Mouse (Mus musculus): ENCODE measurements around the gene Nfe2l3. TPM values are rescaled to one million over a fixed set of nuclear protein-coding genes. Genes with fewer than 3 reads are reported as not detected.
A peak's percentile ranks its signal among the peaks of the same experiment; 100 is the strongest.

The Nfe2l3 gene
- polyA plus RNA-seq, 1 experiment from 2014 or later = 1.3 TPM

DNA sequence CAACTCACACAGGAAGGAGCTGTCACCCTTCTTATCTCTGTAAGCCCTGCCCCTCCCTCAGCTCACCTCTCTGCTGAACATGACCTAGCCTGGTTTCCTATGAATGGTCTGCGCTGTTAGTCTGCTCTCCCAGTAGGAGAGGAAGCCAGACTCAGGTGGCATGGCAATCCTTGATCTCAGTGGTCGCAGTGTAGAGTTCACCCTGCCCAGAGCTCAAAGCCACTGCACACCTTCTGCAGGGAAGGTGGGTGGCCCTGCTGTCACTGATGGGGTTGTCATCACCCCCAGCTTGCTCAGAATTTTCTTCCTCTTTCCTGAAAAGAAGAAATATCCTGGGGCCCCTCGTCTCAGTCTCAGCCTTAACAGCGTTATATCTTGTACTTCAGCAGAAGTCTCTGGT, 28.0 kb upstream of the Nfe2l3 start:
- Histone ChIP-seq H3K9me3 (replicated peaks) (no peaks in the 10 kb centered on the region), H3K27me3 (ENCODE audit: low read depth, poor library complexity, severe bottlenecking) (no peaks in the 10 kb centered on the region), H3K36me3 (no peaks in the 10 kb centered on the region), H3K27ac (replicated peaks) (no peak overlapping the region), H3K4me1 (peaks cover under 1% of the 10 kb centered on the region), H3K4me3 (no peak overlapping the region)
- no peak for DNase-seq (ENCODE audit: low spot score)
- 82% methylated on average over 4 of the region's 4 CpGs for WGBS

DNA sequence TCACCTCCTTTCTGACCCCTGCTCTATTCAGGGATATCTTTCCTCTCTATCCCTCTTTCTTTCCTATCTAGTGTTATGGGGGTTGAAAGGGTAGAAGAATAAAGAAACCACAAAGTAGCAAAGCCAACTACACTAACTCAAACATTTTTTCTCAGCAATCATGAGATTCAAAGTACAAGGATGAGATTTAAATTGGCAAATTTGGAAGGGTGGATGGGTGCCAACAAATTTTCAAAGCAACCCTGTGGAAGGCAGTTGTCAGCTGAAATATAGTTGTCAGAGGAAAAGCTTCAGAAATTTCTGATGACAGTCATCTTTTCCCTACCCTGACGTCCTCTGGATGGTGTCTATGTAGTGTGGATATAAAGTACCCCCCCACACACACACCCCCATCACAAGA, 16.0 kb upstream of the Nfe2l3 start:
- H3K4me3 ChIP-seq = no peak overlapping the region
- WGBS = 70% methylated on average over 1 of the region's 1 CpGs
- no peaks in the 10 kb centered on the region for H3K36me3 ChIP-seq
- 0 out of 2 replicates have a peak, but pooled peaks cover under 1% of the 10 kb centered on the region for H3K9me3 ChIP-seq (replicated peaks)
- no peaks in the 10 kb centered on the region for H3K27me3 ChIP-seq (ENCODE audit: low read depth, poor library complexity, severe bottlenecking)
- H3K4me1 ChIP-seq = 0 out of 2 replicates have a peak, but pooled peaks cover 3% of the 10 kb centered on the region
- no peak overlapping the region for H3K27ac ChIP-seq (replicated peaks)
- DNase-seq (ENCODE audit: low spot score) = no peak

GRCm38 (mm10) chr6:51417306-51417936, 15.0 kb upstream of the Nfe2l3 start:
- H3K4me1 ChIP-seq = 0 out of 2 replicates have a peak, but pooled peaks cover 3% of the 10 kb centered on the region
- H3K4me3 ChIP-seq = no peak overlapping the region
- H3K9me3 ChIP-seq (replicated peaks) = no peaks in the 10 kb centered on the region
- H3K36me3 ChIP-seq = no peaks in the 10 kb centered on the region
- H3K27me3 ChIP-seq (ENCODE audit: low read depth, poor library complexity, severe bottlenecking) = no peaks in the 10 kb centered on the region
- no peak overlapping the region for H3K27ac ChIP-seq (replicated peaks)
- DNase-seq (ENCODE audit: low spot score) = no peak
- WGBS = 95% methylated on average over 4 of the region's 4 CpGs

DNA sequence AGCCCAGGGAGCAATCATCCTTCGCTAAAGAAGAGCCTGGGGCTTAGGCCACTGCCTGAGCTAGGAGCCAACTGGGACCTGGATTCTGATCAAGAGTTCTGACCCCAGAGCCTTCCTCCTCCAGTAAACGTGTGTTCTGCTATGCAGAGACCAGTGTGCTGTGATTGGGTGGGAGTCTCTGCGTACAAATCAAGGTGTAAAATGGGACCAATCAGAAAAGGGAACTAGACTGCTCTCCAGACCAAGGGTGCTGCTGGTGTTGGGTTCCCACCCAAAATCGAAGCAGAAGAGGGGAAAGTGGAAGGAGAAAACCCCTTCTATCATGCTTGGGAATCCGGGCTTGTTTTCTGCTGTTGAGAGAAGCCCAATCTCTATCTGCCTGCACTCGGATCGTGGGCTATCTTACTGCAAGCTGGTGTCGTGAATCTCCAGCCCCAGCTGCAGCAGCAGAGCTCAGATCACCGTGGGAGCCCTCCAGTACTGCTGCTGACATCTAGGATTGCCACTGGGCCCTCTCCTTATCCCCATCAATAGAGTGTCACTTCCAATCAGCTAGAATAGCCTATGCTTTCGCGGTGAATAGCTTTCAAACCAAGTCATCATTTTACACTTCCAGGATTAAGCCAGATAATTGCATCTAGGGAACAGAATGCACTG, 8.9 kb upstream of the Nfe2l3 start:
- WGBS = 60% methylated on average over 11 of the region's 11 CpGs
- H3K4me1 ChIP-seq = peaks cover 9% of the 10 kb centered on the region
- no peaks in the 10 kb centered on the region; the same call in 1 of the 2 replicates for H3K27me3 ChIP-seq (ENCODE audit: low read depth, poor library complexity, severe bottlenecking)
- no peak overlapping the region for H3K4me3 ChIP-seq
- DNase-seq (ENCODE audit: low spot score) = no peak
- no peak overlapping the region for H3K27ac ChIP-seq (replicated peaks)
- H3K36me3 ChIP-seq = no peaks in the 10 kb centered on the region
- H3K9me3 ChIP-seq (replicated peaks) = 0 out of 2 replicates have a peak, but pooled peaks cover 3% of the 10 kb centered on the region

DNA sequence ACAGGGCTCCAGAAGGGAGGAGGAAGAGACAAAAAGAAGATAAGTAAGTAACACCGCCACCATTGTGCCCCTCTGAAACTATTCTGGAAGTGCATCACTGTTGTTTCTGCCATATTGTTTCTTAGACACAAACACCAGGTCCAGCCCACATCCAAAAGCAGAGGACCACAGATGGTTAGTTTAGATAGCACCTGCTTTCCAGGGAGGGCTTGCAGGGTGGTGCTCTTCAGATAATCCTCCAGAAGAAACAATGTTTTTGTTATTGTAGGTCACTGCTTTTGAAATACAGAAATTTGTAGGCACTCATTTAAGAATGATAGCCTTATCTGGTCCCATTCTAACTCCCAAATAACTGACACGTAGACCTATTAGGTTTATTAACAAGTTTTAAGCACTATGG, 7.9 kb upstream of the Nfe2l3 start:
- no peaks in the 10 kb centered on the region; the same call in 1 of the 2 replicates for H3K27me3 ChIP-seq (ENCODE audit: low read depth, poor library complexity, severe bottlenecking)
- peaks cover 9% of the 10 kb centered on the region for H3K4me1 ChIP-seq
- WGBS = 93% methylated on average over 2 of the region's 2 CpGs
- DNase-seq (ENCODE audit: low spot score) = no peak
- H3K36me3 ChIP-seq = no peaks in the 10 kb centered on the region
- H3K27ac ChIP-seq (replicated peaks) = no peak overlapping the region
- 0 out of 2 replicates have a peak, but pooled peaks cover 3% of the 10 kb centered on the region for H3K9me3 ChIP-seq (replicated peaks)
- no peak overlapping the region for H3K4me3 ChIP-seq

GRCm38 (mm10) chr6:51434270-51434669, 1.8 kb downstream of the Nfe2l3 start:
- Histone ChIP-seq H3K27me3 (ENCODE audit: low read depth, poor library complexity, severe bottlenecking) (peaks cover 72% of the 10 kb centered on the region), H3K4me3 (peak overlapping the region; percentile 70), H3K9me3 (replicated peaks) (no peaks in the 10 kb centered on the region), H3K36me3 (no peaks in the 10 kb centered on the region), H3K27ac (replicated peaks) (no peak overlapping the region), H3K4me1 (peaks cover 24% of the 10 kb centered on the region)
- WGBS = 39% methylated on average over 7 of the region's 7 CpGs
- DNase-seq (ENCODE audit: low spot score) = no peak

- no peak for DNase-seq (ENCODE audit: low spot score)
- Histone ChIP-seq H3K27ac (replicated peaks) (no peak overlapping the region), H3K36me3 (no peaks in the 10 kb centered on the region), H3K9me3 (replicated peaks) (no peaks in the 10 kb centered on the region), H3K4me3 (no peak overlapping the region), H3K27me3 (ENCODE audit: low read depth, poor library complexity, severe bottlenecking) (peaks cover 47% of the 10 kb centered on the region), H3K4me1 (peaks cover 12% of the 10 kb centered on the region)
- WGBS = 90% methylated on average over 4 of the region's 4 CpGs
Observed at GRCm38 (mm10) chr6:51437665-51438064, 5.2 kb downstream of the Nfe2l3 start.

DNA sequence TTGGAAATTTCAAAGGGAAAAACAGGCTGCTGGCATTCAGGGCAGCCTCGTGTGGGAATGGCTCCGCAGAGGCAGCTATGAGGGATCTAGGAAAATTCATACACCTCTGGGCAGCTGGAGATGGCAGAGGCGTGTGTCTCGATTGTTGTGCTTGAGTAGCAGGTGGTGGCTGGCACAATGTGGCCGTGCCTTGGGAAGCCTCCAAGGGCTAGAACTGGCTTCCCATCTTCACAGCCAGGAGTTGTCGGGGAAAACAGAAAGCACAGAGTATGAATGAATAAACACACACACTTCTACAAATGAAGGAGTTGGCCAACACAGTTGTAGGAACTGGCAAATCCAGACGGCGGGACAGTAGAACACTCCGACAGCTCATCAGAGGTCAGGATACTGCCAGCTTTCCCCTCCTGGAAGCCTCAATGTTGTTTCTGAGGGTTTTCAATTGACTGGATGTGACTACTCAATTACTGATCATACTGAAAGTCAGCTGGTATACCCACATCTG, 6.4 kb downstream of the Nfe2l3 start:
- no peaks in the 10 kb centered on the region for H3K36me3 ChIP-seq
- no peak overlapping the region for H3K27ac ChIP-seq (replicated peaks)
- H3K4me3 ChIP-seq = no peak overlapping the region
- H3K4me1 ChIP-seq = peaks cover 3% of the 10 kb centered on the region; the same call in 1 of the 2 replicates
- no peaks in the 10 kb centered on the region for H3K9me3 ChIP-seq (replicated peaks)
- peaks cover 35% of the 10 kb centered on the region for H3K27me3 ChIP-seq (ENCODE audit: low read depth, poor library complexity, severe bottlenecking)
- WGBS = 89% methylated on average over 9 of the region's 9 CpGs
- DNase-seq (ENCODE audit: low spot score) = no peak

DNA sequence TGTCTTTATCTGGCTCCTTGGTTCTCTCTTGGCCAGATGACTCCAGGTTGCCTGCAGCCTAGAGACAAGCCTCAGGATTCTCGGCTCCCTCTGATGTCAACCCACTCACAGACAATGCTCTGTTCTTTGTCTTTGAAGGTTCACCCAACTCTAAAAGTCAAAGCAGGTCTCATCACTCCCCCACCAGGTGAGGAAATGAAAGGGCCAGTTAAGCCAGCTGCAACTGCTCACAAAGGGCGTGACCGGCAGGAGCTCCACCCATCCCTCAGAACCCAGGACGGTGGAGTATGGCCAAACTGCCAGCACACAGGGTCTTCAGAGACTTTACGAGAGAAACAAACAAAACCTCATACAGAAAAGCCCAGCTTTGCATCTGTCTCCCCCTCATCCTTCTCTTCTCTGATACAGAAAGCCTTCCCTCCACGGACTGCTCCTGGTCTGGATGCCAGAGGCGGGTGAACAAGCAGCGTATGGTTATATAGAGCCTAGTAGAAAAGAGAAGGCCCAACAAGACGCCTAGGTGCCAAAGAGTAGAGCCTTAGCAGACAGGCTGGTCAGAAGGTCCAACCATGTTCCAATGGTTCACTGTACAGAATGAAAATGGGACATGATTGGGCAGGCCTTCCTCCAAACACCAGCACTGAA, 9.8 kb downstream of the Nfe2l3 start:
- no peak for DNase-seq (ENCODE audit: low spot score)
- H3K27me3 ChIP-seq (ENCODE audit: low read depth, poor library complexity, severe bottlenecking) = 0 out of 2 replicates have a peak, but pooled peaks cover 4% of the 10 kb centered on the region
- WGBS = 59% methylated on average over 9 of the region's 9 CpGs
- no peak overlapping the region for H3K4me3 ChIP-seq
- H3K36me3 ChIP-seq = no peaks in the 10 kb centered on the region
- no peaks in the 10 kb centered on the region for H3K9me3 ChIP-seq (replicated peaks)
- H3K4me1 ChIP-seq = no peaks in the 10 kb centered on the region
- H3K27ac ChIP-seq (replicated peaks) = no peak overlapping the region

- 74% methylated on average over 7 of the region's 7 CpGs for WGBS
- Histone ChIP-seq H3K4me1 (no peaks in the 10 kb centered on the region), H3K27ac (replicated peaks) (no peak overlapping the region), H3K4me3 (no peak overlapping the region), H3K9me3 (replicated peaks) (no peaks in the 10 kb centered on the region), H3K27me3 (ENCODE audit: low read depth, poor library complexity, severe bottlenecking) (no peaks in the 10 kb centered on the region), H3K36me3 (peaks cover 8% of the 10 kb centered on the region; the same call in 1 of the 2 replicates)
- no peak for DNase-seq (ENCODE audit: low spot score)
Observed at GRCm38 (mm10) chr6:51452927-51453503, 20.5 kb downstream of the Nfe2l3 start.

DNA sequence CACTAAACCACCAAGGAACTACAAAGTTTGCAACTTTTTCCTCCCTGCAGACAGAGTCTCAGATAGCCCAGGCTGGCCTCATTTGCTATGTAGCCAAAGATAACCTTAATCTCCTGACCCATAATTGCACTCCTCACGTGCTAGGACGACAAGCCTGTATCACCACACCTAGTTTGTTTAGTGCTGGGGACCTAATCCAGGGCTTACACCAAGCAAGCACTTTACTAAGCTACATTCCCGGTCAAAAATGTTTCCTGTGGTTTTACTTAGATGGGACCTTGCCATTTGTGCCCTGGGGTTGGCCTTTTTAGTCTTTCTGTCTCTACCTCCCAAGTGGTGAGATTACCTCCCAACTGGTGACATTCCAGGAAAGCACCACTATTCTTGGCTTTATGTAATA, 22.5 kb downstream of the Nfe2l3 start:
- Histone ChIP-seq H3K9me3 (replicated peaks) (no peaks in the 10 kb centered on the region), H3K27ac (replicated peaks) (no peak overlapping the region), H3K4me3 (no peak overlapping the region), H3K36me3 (peaks cover 23% of the 10 kb centered on the region), H3K27me3 (ENCODE audit: low read depth, poor library complexity, severe bottlenecking) (no peaks in the 10 kb centered on the region), H3K4me1 (no peaks in the 10 kb centered on the region)
- 70% methylated on average over 3 of the region's 3 CpGs for WGBS
- peak; percentile 10 for DNase-seq (ENCODE audit: low spot score)

DNA sequence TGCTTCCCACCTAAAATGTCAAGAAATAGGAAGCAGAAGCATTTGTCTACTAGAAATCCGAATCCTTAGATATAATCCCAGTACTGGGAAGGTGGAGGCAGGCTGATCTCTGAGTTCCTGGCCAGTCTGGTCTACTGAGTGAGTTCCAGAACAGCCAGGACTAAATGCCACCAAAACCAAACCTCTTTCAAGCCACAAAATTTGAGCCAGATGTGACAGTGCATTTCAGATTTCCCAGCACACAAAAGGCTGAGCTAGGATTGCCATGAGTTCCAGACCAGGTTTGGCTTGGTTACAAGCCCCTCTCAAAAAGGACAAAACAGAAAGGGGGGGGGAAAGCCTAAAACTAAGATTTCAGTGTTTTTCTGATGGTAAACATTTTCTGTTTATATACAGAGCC, 23.7 kb downstream of the Nfe2l3 start:
- Histone ChIP-seq H3K4me3 (no peak overlapping the region), H3K9me3 (replicated peaks) (no peaks in the 10 kb centered on the region), H3K4me1 (no peaks in the 10 kb centered on the region), H3K27ac (replicated peaks) (no peak overlapping the region), H3K36me3 (peaks cover 36% of the 10 kb centered on the region), H3K27me3 (ENCODE audit: low read depth, poor library complexity, severe bottlenecking) (no peaks in the 10 kb centered on the region)
- 88% methylated on average over 1 of the region's 1 CpGs for WGBS
- peak; percentile 12 for DNase-seq (ENCODE audit: low spot score)

All from midbrain, embryonic 10.5 days (tissue).